Mouse (Mus musculus) spleen, postnatal 4 days (tissue): ENCODE data around the gene Spin4.

ENCODE experiments used
- DNase-seq, 2 experiments: peaks; one replicate each; pipeline ENCODE4 v3.0.0; 2022; ENCODE audit warnings: low spot score in 2 of 2

Gene Spin4

GRCm38 (mm10) chrX:95026361-95026892 is at the start of gene Spin4:
TSS of gene Spin4 (minus strand) at chrX:95026682.
- DNase-seq: peak in 1 of 2 experiments; percentile 21

GRCm38 (mm10) chrX:95027907-95028306 is 1.4 kb upstream of the Spin4 start:
- no peak for DNase-seq

GRCm38 (mm10) chrX:95025779-95026360 is 612 bp downstream of the Spin4 start:
- DNase-seq: no peak

- no peak for DNase-seq
Observed at GRCm38 (mm10) chrX:95012033-95012432, 14.4 kb downstream of the Spin4 start.

- no peak for DNase-seq
Observed at GRCm38 (mm10) chrX:94998845-94999244, 27.6 kb downstream of the Spin4 start.

- no peak for DNase-seq
Observed at GRCm38 (mm10) chrX:94994113-94994512, 32.4 kb downstream of the Spin4 start.

- no peak for DNase-seq
Observed at GRCm38 (mm10) chrX:94990903-94991302, 35.6 kb downstream of the Spin4 start.

- no peak for DNase-seq
Observed at GRCm38 (mm10) chrX:94990080-94990825, 36.2 kb downstream of the Spin4 start.
